Mouse (Mus musculus): ENCODE results near the gene Rapgef1. TPM values are rescaled to one million over a fixed set of nuclear protein-coding genes. Genes with fewer than 3 reads are reported as not detected.
"Not testable (repeated sequence)": the region's sequence is repeated elsewhere in the genome, so short reads cannot be mapped to it uniquely, and the experiment has no call there.

Rapgef1 gene
- total RNA-seq, 2 experiments from 2014 or later = 64.6 to 65.1 TPM

- DNase-seq (ENCODE audit: low spot score in 2 of 2) = no peak
Measured at GRCm38 (mm10) chr2:29698421-29699290, 79.1 kb downstream of the Rapgef1 start.

- DNase-seq (ENCODE audit: low spot score in 2 of 2) = no peak
Measured at GRCm38 (mm10) chr2:29700898-29701297, 81.4 kb downstream of the Rapgef1 start.

GRCm38 (mm10) chr2:29701393-29701792, 81.9 kb downstream of the Rapgef1 start:
- no peak for DNase-seq (ENCODE audit: low spot score in 2 of 2)

- no peak for DNase-seq (ENCODE audit: low spot score in 2 of 2)
Measured at GRCm38 (mm10) chr2:29702189-29702588, 82.7 kb downstream of the Rapgef1 start.

GRCm38 (mm10) chr2:29703104-29704081, 83.9 kb downstream of the Rapgef1 start:
- no peak for DNase-seq (ENCODE audit: low spot score in 2 of 2)

GRCm38 (mm10) chr2:29705493-29705892, 86.0 kb downstream of the Rapgef1 start:
- DNase-seq (ENCODE audit: low spot score in 2 of 2) = no peak

GRCm38 (mm10) chr2:29706726-29707620, 87.5 kb downstream of the Rapgef1 start:
- DNase-seq (ENCODE audit: low spot score in 2 of 2) = no peak

- DNase-seq (ENCODE audit: low spot score in 2 of 2) = no peak
Measured at GRCm38 (mm10) chr2:29707731-29708130, 88.2 kb downstream of the Rapgef1 start.

- not testable (repeated sequence) for DNase-seq (ENCODE audit: low spot score in 2 of 2)
Measured at GRCm38 (mm10) chr2:29708209-29708608, 88.7 kb downstream of the Rapgef1 start.

- DNase-seq (ENCODE audit: low spot score in 2 of 2) = no peak
Measured at GRCm38 (mm10) chr2:29711038-29711437, 91.5 kb downstream of the Rapgef1 start.

GRCm38 (mm10) chr2:29711877-29712276, 92.4 kb downstream of the Rapgef1 start:
- no peak for DNase-seq (ENCODE audit: low spot score in 2 of 2)

GRCm38 (mm10) chr2:29713501-29713900, 94.0 kb downstream of the Rapgef1 start:
- no peak for DNase-seq (ENCODE audit: low spot score in 2 of 2)

GRCm38 (mm10) chr2:29714127-29714526, 94.6 kb downstream of the Rapgef1 start:
- no peak for DNase-seq (ENCODE audit: low spot score in 2 of 2)

- no peak for DNase-seq (ENCODE audit: low spot score in 2 of 2)
Measured at GRCm38 (mm10) chr2:29716143-29716542, 96.6 kb downstream of the Rapgef1 start.

GRCm38 (mm10) chr2:29716691-29717090, 97.2 kb downstream of the Rapgef1 start:
- DNase-seq (ENCODE audit: low spot score in 2 of 2) = no peak

GRCm38 (mm10) chr2:29718581-29718980, 99.1 kb downstream of the Rapgef1 start:
- no peak for DNase-seq (ENCODE audit: low spot score in 2 of 2)

GRCm38 (mm10) chr2:29723132-29723531, 103.6 kb downstream of the Rapgef1 start:
- DNase-seq (ENCODE audit: low spot score in 2 of 2) = no peak

GRCm38 (mm10) chr2:29724664-29725365, 105.3 kb downstream of the Rapgef1 start:
- no peak for DNase-seq (ENCODE audit: low spot score in 2 of 2)

GRCm38 (mm10) chr2:29729500-29729899, 110.0 kb downstream of the Rapgef1 start:
- no peak for DNase-seq (ENCODE audit: low spot score in 2 of 2)

GRCm38 (mm10) chr2:29731545-29731944, 112.0 kb downstream of the Rapgef1 start:
- DNase-seq (ENCODE audit: low spot score in 2 of 2) = no peak

Data from adrenal gland, postnatal 4 days (tissue).